Mouse (Mus musculus) stomach, postnatal 0 days (tissue): ENCODE data around the gene Dixdc1. TPM values are rescaled to one million over a fixed set of nuclear protein-coding genes. Genes with fewer than 3 reads are reported as not detected.

Experiments
- ATAC-seq: fragments of 200-750 bp; cut with Nextera tagmentation; 2 replicates; pipeline ENCODE4 v1.8.0; 2017; ENCODE audit not compliant: low FRiP score, low TSS enrichment
- DNase-seq: peaks from one replicate; pipeline ENCODE4 v3.0.0-alpha.2; 2016; ENCODE audit warnings: low spot score
- H3K27ac ChIP-seq: fragments of 300-500 bp; sonication (generic); replicated peaks from 2 replicates; pipeline ENCODE4 v1.5.1; 2014; ENCODE audit warnings: mild to moderate bottlenecking, control low read depth
- H3K27me3 ChIP-seq: fragments of 300-500 bp; sonication (generic); 2 replicates; pipeline ENCODE4 v1.6.1; 2014; ENCODE audit warnings: low read length; ENCODE audit not compliant: control insufficient read depth, insufficient read depth
- H3K36me3 ChIP-seq: fragments of 300-500 bp; sonication (generic); 2 replicates; pipeline ENCODE4 v1.6.1; 2014; ENCODE audit warnings: low read length, mixed read lengths; ENCODE audit not compliant: control insufficient read depth, insufficient read depth
- H3K4me1 ChIP-seq: fragments of 300-500 bp; sonication (generic); replicated peaks from 2 replicates; pipeline ENCODE4 v1.6.1; 2014; ENCODE audit warnings: antibody characterized with exemption; ENCODE audit not compliant: control insufficient read depth, insufficient read depth
- H3K4me2 ChIP-seq: fragments of 300-500 bp; sonication (generic); replicated peaks from 2 replicates; pipeline ENCODE4 v1.6.1; 2014; ENCODE audit warnings: low read depth, mild to moderate bottlenecking, control low read depth, moderate library complexity
- H3K4me3 ChIP-seq: fragments of 300-500 bp; sonication (generic); 2 replicates; pipeline ENCODE4 v1.5.1; 2014; ENCODE audit warnings: low read depth, low read length, control low read depth
- H3K9ac ChIP-seq: fragments of 300-500 bp; sonication (generic); 2 replicates; pipeline ENCODE4 v1.6.1; 2014; ENCODE audit warnings: mild to moderate bottlenecking, low read length, control low read depth, mixed read lengths
- H3K9me3 ChIP-seq: fragments of 300-500 bp; sonication (generic); 2 replicates; pipeline ENCODE4 v1.6.1; 2016; ENCODE audit warnings: low read length; ENCODE audit not compliant: control insufficient read depth
- CTCF ChIP-seq: IDR thresholded peaks from 2 replicates; pipeline ENCODE4 v1.5.1; 2016; ENCODE audit warnings: antibody characterized with exemption, low read depth, mild to moderate bottlenecking, moderate library complexity
- EP300 ChIP-seq: optimal IDR thresholded peaks from 2 replicates; pipeline ENCODE3; 2016; ENCODE audit warnings: antibody characterized with exemption
- WGBS: fragments of 180-500 bp; shearing (Covaris S2); extraction: QIAGEN DNeasy Blood & Tissue Kit; methylation state at CpG from one replicate; pipeline ENCODE4 v1.1.7; 2014; 5-methylcytosine and 5-hydroxymethylcytosine counted together
- polyA plus RNA-seq: library from polyadenylated mRNA; unstranded; fragments of >200 nt; fragmentation: Nextera tagmentation; extraction: Ambion mirVana; gene quantifications from 2 replicates; pipeline ENCODE4 v1.2.1, GENCODE M21; 2015

The Dixdc1 gene
- polyA plus RNA-seq, 1 experiment from 2014 or later, result 6.6 TPM

- no peak for DNase-seq
- peaks cover 2% of the 10 kb centered on the region; the same call in 1 of the 2 replicates for H3K36me3 ChIP-seq
- H3K27ac ChIP-seq, result peak overlapping the region; percentile 99
- no peak for ATAC-seq
- WGBS, result 31% methylated on average over 11 of the region's 11 CpGs
- peak overlapping the region; percentile 80 for H3K4me2 ChIP-seq
- H3K27me3 ChIP-seq, result no peaks in the 10 kb centered on the region
- no peaks in the 10 kb centered on the region; the same call in 1 of the 2 replicates for H3K4me1 ChIP-seq
- no peaks in the 10 kb centered on the region for H3K9me3 ChIP-seq
- H3K9ac ChIP-seq, result peak overlapping the region; percentile 90
- H3K4me3 ChIP-seq, result peak overlapping the region; percentile 92
- no peak for TF ChIP-seq CTCF
- TF ChIP-seq EP300, result no peak
These were observed 123.2 kb downstream of the Dixdc1 start for GRCm38 (mm10) chr9:50616161-50616560.

Other genes starting within 250 kb of the Dixdc1 start
- 76.4 and 79.7 TPM in 2 replicates for gene Plet1, start 245.0 kb downstream of the Dixdc1 start, polyA plus RNA-seq
- 83.8 and 87.0 TPM in 2 replicates for gene Pts, start 210.8 kb downstream of the Dixdc1 start, polyA plus RNA-seq
- 290 and 317 TPM in 2 replicates for gene Il18, start 184.7 kb downstream of the Dixdc1 start, polyA plus RNA-seq
- gene Bco2, start 184.3 kb downstream of the Dixdc1 start, polyA plus RNA-seq, result 4.7 and 5.3 TPM in 2 replicates
- not detected in 2 replicates for gene Tex12, start 178.2 kb downstream of the Dixdc1 start, polyA plus RNA-seq
- 425 and 428 TPM in 2 replicates for gene Sdhd, start 135.7 kb downstream of the Dixdc1 start, polyA plus RNA-seq
- gene Timm8b, start 135.6 kb downstream of the Dixdc1 start, polyA plus RNA-seq, result 252 and 278 TPM in 2 replicates
- gene Pih1d2, start 122.2 kb downstream of the Dixdc1 start, polyA plus RNA-seq, result 2.2 and 3.2 TPM in 2 replicates
- gene Nkapd1, start 122.1 kb downstream of the Dixdc1 start, polyA plus RNA-seq, result 14.3 and 16.1 TPM in 2 replicates
- 36.7 and 45.2 TPM in 2 replicates for gene Dlat, start 79.7 kb downstream of the Dixdc1 start, polyA plus RNA-seq
- 22.3 and 22.4 TPM in 2 replicates for gene 2310030G06Rik, start 7.0 kb upstream of the Dixdc1 start, polyA plus RNA-seq
- gene Cryab, start 11.8 kb upstream of the Dixdc1 start, polyA plus RNA-seq, result 147 and 174 TPM in 2 replicates
- gene Hspb2, start 12.8 kb upstream of the Dixdc1 start, polyA plus RNA-seq, result 21.6 and 23.4 TPM in 2 replicates
- 7.2 and 8.3 TPM in 2 replicates for gene Fdxacb1, start 28.7 kb upstream of the Dixdc1 start, polyA plus RNA-seq
- 19.7 and 19.8 TPM in 2 replicates for gene Alg9, start 35.5 kb upstream of the Dixdc1 start, polyA plus RNA-seq
- 36.8 and 41.3 TPM in 2 replicates for gene 1110032A03Rik, start 36.0 kb upstream of the Dixdc1 start, polyA plus RNA-seq
- 32.6 and 33.2 TPM in 2 replicates for gene Ppp2r1b, start 105.8 kb upstream of the Dixdc1 start, polyA plus RNA-seq